Mouse (Mus musculus) lung, adult 10 weeks (tissue): ENCODE measurements around the gene Camk1g. TPM values are rescaled to one million over a fixed set of nuclear protein-coding genes. Genes with fewer than 3 reads are reported as not detected.

Experiments
- polyA plus RNA-seq: library from polyadenylated mRNA; stranded (reverse); fragments of 350-450 nt; fragmentation: Illumina TruSeq; extraction: RNeasy Lipid Tissue Mini Kit (QIAGEN cat#74804); gene quantifications from one replicate; pipeline ENCODE4 v1.2.3, GENCODE M21; 2014; ENCODE audit warnings: low read depth, low replicate concordance; ENCODE audit not compliant: insufficient read depth

Camk1g gene
- polyA plus RNA-seq = not detected

DNA sequence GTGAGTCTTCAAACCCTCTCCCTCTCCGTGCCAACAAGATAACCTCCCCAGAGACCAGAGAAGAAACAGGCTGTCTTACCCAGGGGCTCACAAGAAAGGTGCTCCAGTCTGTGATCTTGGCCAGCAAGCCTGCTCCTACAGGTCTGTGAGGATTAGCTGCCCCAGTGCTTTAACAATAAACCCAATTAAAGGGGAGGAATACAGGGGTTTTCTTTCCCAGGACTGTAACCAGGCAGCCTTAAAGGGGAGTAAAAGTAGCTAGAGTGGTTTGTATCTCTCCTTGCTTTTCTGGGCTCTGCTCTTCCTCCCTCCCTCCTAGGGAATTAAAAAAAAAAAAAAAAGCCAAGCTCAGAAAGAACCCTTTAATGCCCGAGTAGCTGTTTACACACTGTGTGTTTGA is at the start of gene Camk1g:
Gene Camk1g, minus strand, starts transcription at position 203 of the 400 bp plus-strand sequence.

Other genes starting within 250 kb of the Camk1g start
- 3.3 TPM for gene Diexf, start 240.0 kb downstream of the Camk1g start, polyA plus RNA-seq
- gene Irf6, start 217.2 kb downstream of the Camk1g start, polyA plus RNA-seq = 9.6 TPM
- gene A130010J15Rik, start 202.3 kb downstream of the Camk1g start, polyA plus RNA-seq = 3.0 TPM
- 11.8 TPM for gene Traf3ip3, start 168.6 kb downstream of the Camk1g start, polyA plus RNA-seq
- 24.1 TPM for gene Lamb3, start 162.6 kb downstream of the Camk1g start, polyA plus RNA-seq
- 295 TPM for gene Hsd11b1, start 106.2 kb downstream of the Camk1g start, polyA plus RNA-seq
- gene G0s2, start 97.1 kb downstream of the Camk1g start, polyA plus RNA-seq = 215 TPM